Mouse (Mus musculus) B cell, adult 2 months (primary cell): Measurements from ENCODE around the gene Nup205.

Source experiments
- DNase-seq, 2 experiments: peaks; one replicate each; pipeline ENCODE4 v3.0.0; 2022

Nup205 gene

GRCm38 (mm10) chr6:35251807-35252476 lies 74.7 kb downstream of the Nup205 start:
- DNase-seq = no peak

GRCm38 (mm10) chr6:35252477-35253346 lies 75.5 kb downstream of the Nup205 start:
- peak; percentile 90 to 91 for DNase-seq

DNA sequence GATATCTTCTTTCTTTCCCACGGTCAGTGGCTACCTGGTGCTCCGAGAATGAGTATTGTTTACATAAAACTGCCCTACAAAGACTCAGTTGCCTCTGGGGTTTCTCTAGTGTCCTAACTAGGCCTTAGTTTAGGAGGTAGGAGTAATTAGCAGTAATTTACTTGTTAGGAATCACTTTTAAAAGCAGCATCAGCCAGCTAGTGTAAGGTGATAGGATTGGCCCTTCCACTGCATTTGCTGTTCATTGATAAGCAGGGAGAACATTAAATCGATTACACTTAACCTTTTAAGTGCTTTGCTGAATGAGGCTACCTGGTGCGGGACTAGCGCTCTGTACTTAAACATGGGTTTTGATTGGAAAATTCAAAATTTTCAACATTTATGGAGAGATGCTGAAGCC lies 76.3 kb downstream of the Nup205 start:
- no peak for DNase-seq

DNA sequence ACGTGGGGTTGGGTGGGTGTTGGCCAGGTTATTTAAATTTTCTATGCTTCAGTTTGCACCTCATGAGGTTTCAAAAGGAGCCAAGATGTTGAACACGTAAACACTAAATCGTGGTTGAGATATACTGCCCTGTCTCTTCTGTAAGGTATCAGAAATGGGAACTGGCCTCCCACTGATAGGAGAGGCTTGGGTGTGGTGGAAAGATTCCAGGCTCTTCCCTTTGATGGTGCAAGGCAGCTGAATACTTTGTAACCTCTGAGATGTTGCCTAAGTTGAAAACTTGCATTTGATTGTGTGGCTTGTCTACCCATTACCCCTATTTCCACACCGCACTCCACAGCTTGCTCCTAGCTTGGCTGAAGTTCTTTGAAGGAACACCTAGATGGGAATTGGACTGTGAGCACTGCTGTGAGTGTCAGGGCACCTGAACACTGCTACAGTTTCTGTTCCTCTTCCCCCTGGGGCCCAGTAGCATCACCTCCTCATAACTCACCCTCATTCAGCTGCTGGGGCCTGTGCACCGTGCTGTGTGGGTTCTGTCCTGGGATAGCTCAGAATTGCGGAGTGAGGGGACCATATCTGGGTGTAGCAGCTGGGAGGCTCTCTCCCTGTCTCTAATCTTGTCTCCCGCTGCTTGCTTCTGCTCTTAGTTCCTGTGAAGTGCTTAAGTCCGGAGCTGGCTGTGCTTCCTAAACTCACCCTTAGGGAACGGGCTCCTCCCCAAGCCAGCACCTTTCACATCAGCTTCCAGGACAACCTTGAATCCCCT lies 77.1 kb downstream of the Nup205 start:
- DNase-seq = peak; percentile 57 to 67

GRCm38 (mm10) chr6:35255017-35255416 lies 77.8 kb downstream of the Nup205 start:
- no peak for DNase-seq

- no peak for DNase-seq
Observed at GRCm38 (mm10) chr6:35256691-35257090, 79.5 kb downstream of the Nup205 start.

DNA sequence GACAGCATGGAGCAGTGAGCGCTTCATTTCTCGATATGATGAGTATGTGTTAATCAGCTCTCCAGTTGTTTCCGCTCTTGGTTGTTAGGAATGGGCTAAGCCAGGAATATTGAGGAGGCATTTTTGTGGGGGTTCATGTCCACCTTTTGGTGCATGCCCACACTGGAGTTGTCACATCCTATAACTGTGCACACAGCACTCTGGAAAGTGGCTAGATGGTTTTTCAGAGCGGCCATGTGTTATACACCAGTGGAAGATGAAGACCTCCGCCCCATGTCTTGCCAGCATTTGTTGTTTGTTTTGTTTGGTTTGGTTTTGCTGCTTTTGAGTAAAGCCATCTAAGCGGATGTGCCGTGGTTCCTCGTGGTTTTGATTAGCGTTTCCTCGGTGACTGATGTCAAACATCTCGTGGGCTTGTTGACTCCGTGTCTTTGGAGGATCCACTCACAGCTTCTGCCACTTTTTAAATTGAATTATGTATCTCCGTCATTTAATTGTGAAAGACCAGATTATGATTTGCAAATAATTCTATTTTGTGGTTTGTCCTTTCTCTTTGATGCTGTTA lies 80.5 kb downstream of the Nup205 start:
- no peak for DNase-seq

DNA sequence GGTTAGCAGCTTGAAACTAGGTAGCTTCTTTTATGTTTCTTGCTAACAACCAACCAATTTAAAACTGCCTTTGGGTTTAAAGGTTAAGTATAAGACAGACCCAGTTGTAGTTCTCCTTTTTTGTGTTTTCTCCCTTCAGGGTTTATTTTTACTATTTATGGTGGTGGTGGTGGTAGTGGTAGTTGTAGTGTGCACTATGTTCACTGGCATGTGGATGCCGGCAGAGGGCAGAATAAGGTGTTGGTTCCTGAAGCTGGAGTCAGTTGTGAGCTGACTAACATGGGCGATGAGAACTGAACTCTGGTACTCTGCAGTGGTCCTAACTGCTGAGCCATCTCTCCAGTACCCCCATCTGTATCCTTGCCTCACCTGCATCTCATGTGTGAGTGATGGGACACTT lies 81.7 kb downstream of the Nup205 start:
- peak in 1 of 2 experiments; percentile 8 for DNase-seq

GRCm38 (mm10) chr6:35259526-35259925 lies 82.3 kb downstream of the Nup205 start:
- DNase-seq = no peak

DNA sequence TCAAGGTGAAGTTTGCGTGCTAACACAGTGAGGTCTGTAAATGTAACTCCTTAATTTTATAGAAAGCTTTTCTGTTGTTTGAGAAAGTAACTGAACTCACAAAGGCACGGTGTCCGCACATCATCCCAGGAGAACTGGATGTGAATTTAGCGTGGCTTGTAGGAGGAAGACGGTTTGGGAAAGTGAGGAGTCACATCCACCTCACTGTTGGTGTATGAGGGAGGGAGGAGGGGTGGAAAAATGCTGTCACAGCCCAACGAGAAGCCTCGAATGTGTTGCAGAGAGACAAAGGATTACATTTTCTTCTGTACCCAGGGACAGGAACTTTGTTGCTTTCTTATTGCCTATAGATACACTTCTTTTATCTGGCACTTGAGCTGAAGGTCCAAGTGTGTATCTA lies 83.3 kb downstream of the Nup205 start:
- no peak for DNase-seq

- no peak for DNase-seq
Observed at GRCm38 (mm10) chr6:35265580-35266278, 88.5 kb downstream of the Nup205 start.

- no peak for DNase-seq
Observed at GRCm38 (mm10) chr6:35268711-35269110, 91.5 kb downstream of the Nup205 start.

GRCm38 (mm10) chr6:35269643-35270042 lies 92.4 kb downstream of the Nup205 start:
- no peak for DNase-seq

- DNase-seq = no peak
Observed at GRCm38 (mm10) chr6:35271094-35271855, 94.1 kb downstream of the Nup205 start.

GRCm38 (mm10) chr6:35271868-35272765 lies 94.9 kb downstream of the Nup205 start:
- DNase-seq = no peak

GRCm38 (mm10) chr6:35273391-35274082 lies 96.3 kb downstream of the Nup205 start:
- DNase-seq = no peak

- DNase-seq = no peak
Observed at GRCm38 (mm10) chr6:35277903-35278587, 100.8 kb downstream of the Nup205 start.

DNA sequence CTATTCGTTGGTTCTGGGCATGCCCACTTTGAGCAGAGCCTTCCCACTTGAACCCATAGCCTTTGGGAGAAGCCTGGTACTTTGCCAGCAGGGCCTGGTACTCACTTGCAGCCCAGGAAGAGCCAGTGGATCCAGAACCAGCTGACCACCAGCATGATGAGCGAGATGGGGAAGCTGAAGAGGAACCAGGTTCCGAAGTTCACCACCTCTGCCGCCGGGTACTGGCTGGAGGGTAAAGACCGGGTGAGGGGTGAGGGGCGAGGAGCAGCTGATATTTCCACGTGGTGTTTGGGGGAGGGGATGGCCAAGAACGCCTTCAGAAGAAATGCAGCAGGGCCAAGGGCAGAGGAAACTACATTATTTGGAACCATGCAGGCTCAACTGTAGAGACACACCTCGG lies 102.1 kb downstream of the Nup205 start:
- no peak for DNase-seq

- peak; percentile 2 to 3 for DNase-seq
Observed at GRCm38 (mm10) chr6:35288114-35288761, 111.0 kb downstream of the Nup205 start.
